Mouse (Mus musculus) inflammation-experienced regulatory T-cells, adult 6 months (primary cell): ENCODE data around the gene Acaa1a. TPM values are rescaled to one million over a fixed set of nuclear protein-coding genes. Genes with fewer than 3 reads are reported as not detected.

Source experiments
- ATAC-seq: one replicate; pipeline ENCODE4 v1.8.0; 2017
- polyA plus RNA-seq, 3 experiments: library from polyadenylated mRNA; unstranded; fragments of 100-300 nt; shearing (Covaris generic); gene quantifications; one replicate each; pipeline ENCODE4 v1.2.1; 2017

Acaa1a gene
- polyA plus RNA-seq, result 10 to 100 TPM; 41.3 to 46.9 (median 41.3) TPM

DNA sequence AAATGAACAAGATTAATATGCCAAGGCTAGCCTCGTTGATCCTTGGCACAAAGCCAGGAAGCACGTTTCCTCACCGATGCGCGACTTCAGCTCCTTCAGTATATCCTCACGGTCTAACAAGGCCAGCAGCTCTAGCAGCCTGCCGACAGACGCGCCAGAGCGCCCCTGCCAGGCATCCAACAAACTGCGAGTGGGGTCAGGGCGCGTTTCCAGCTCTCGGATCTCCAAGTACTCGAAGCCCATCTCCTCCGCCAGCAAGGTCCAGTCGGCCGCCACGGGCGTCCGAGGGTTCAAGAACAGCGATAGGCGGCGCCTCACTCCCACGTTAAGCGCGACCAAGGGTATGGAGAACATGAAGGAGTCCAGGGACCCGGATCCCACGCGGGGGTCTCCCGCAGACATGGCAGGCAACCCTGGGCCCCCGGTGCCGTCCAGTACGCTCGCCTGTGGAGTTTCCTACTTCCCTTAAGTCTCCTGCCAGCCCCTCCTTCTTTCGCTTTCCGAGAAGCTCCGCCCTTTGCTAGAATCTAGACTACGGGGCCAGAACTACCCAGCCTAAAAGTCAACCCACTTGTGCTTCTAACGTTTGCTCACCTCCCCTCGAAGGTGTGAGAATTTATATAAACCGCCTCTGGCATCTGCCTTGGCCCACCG, at the start of gene Acaa1a:
Gene Acaa1a (plus strand): TSS at position 119 of the 654 bp plus-strand sequence.
- peak; percentile 49 for ATAC-seq

DNA sequence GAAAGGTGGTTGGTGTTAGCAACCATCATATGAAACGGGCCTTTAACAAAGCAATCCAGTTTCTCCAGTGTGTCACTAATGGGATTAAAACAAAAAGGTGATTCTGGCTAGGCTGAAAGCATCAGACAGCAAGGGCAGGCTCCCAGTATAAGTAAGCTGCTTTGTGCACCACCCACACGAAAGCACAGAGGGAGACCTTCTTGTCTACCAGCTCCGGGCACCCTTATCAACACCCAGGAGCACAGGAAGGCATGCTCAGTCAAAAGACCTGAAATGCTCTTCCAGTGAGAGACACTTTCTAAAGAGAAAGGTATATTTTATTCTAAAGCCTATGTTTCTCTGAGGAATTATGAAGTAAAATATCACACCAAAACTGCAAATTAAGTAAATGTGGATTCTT, 48.7 kb upstream of the Acaa1a start:
- ATAC-seq, result no peak

DNA sequence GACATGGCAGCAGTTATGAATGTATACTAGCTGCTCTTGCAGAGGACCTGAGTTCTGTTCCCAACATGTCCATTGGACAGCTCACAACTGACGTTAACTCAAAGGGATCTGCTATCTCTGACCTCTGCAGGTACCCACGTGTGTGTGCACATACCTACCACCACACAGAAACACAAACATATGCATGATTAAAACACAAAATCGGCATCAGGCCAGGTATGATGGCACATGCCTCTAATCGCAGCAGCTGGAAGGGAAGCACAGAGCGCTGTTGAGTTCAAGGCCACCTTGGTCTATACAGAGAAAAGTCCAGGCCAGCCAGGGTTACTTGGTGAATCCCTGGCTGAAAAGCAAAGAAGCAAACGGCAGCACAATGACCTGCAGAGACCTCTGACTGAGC, 41.8 kb upstream of the Acaa1a start:
- ATAC-seq, result no peak

DNA sequence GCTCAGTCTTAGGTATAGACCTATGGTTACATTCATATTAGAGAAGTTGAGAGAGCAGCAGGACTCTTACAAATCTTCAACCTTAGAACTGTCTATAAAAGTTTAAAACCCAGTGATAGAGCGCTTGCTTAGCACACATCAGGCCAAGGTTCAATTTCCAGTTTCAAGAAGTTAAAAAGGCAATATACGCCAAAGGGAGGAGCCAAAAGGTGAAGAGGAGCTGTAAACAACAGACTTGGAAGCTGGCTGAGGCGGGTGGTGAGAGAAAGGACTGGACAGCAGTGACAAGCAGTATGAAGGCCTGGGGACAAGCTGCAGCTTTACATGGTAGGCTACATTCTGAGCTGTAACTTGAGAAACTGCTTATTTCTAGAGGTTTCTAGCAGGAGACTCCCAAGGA, 40.9 kb upstream of the Acaa1a start:
- no peak for ATAC-seq

DNA sequence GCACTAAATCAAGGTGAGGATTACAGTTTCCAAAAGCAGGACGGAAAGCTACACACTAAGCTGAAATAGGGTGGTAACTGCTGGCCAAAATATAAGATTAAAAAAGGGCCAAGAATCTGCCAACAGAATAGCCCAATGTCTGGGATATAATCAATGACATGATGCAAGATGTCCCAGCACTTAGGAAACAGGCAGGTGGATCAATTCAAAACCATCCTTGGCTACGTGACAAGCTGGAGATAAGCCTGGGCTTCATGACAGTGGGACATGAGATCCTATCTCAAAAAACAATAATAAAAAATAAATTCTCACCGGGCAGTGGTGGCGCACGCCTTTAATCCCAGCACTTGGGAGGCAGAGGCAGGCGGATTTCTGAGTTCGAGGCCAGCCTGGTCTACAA, 33.6 kb upstream of the Acaa1a start:
- no peak for ATAC-seq

DNA sequence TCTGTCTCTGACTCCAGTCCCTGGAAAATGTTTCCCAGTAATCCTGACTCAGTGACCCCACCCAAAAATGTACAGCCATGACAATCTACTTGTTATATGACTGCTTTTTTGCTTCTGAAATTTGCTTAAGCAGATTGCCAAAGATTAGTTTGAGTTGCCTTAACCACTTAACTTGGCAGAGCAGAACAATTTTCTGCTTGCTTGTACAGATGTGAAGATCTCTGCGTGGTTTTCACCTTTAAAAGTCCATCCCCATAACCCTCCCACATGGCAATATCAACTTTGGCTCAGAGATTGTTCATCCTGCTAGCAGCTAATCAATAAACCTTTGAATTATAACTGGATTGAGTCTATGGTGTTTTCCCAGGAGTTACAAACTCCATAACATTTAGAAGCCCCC, 30.4 kb upstream of the Acaa1a start:
- no peak for ATAC-seq

GRCm38 (mm10) chr9:119313096-119313495, 26.4 kb upstream of the Acaa1a start:
- ATAC-seq, result no peak

GRCm38 (mm10) chr9:119318891-119319290, 20.6 kb upstream of the Acaa1a start:
- ATAC-seq, result no peak

GRCm38 (mm10) chr9:119320446-119320845, 19.0 kb upstream of the Acaa1a start:
- ATAC-seq, result no peak

DNA sequence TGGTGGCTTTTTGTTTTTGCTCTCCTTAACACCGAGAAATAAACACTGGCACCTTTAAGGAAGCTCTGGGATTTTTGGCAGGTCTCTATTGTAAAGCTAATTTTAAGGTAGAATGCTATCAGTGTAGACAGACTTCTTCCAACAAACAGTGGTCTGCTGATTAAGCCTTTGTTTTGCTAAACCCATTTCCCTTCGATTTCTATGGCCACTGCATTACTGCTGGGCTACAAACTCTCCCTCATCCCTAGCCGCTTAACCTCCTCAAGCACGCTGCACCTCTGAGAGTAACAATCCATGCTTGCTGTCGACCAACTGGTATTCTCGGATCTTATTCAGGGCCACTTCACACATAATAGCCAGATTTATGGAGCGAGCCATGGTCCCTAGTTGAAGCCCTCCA, 18.5 kb upstream of the Acaa1a start:
- no peak for ATAC-seq

DNA sequence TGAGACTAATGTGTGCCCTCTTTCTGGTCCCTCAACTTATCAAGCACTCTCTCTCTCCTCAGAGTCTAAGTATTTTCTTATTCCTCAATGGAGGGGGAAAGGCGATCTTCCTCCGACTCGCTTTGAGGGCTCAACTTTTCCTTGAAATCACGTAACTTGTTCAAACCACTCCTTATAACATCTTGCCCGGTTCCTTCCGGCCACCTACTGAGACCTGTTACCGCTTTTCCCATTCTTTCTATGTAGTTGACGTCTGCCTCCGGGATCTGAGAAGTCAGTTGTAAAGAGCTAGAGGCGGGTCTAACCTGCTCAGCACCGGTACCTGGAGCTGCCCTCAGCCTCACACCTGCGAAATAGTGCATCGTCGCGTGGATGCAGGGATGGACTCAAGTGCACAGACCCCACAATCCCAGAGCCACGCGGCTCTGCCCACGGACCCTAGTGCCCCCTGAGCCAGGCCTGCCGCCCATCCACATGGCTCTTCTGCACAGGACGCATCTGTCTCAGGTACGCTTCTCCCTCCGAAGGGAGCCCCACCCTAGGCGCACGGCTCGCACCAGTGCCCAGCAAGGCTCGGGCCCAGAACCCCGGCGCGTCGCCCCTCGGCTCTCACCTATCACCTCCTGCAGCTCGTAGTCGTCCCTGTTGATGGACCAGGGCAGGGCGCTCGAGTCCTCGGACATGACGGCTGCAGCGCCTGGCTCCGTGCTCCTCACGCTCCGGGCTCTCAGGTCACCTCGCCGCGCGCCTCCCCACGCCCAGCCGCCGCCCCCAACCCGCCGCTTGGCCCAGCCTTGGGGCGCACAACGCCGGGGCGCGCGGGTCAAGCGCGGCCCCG, 17.9 kb upstream of the Acaa1a start:
- ATAC-seq, result peak; percentile 0

GRCm38 (mm10) chr9:119322289-119323259, 16.9 kb upstream of the Acaa1a start, which contains the start of gene Oxsr1:
Gene Oxsr1 (minus strand): TSS chr9:119322427.
- ATAC-seq, result peak; percentile 93

DNA sequence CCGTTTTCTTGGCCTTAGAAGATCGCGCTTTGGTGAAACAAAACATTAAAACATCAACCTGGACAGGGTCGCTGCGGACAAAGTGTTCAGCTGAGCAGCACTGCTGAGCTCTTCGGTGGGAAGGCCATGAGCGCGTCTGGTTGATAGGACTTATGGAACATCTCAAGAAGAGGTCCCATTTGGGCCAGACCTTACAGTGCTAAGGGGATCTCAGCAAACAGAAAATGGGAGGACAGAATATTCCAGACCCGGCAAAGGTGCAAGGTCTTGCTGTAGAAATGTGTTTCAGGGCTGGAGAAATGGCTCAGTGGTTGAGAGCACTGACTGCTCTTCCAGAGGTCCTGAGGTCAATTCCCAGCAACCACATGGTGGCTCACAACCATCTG, 16.2 kb upstream of the Acaa1a start:
- ATAC-seq, result no peak

GRCm38 (mm10) chr9:119324130-119324529, 15.3 kb upstream of the Acaa1a start:
- no peak for ATAC-seq

DNA sequence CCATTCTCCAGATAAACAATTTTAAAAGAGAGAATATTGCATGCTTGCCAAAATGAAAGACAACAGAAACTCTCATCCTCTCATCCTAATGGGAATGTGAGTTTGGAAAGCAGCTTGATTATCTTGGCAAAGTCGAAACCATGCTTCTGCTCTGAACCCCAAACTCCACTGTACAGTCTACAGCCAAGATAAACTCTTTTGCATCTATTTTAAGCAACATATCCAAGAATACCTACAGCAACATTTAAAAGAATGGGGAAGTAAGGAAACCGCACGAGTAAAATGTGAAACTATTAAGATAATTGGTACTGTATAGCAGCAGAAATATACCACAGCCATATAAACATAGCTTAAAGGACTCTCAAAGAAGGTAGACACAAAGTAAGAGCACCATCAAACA, 11.0 kb upstream of the Acaa1a start:
- ATAC-seq, result no peak

DNA sequence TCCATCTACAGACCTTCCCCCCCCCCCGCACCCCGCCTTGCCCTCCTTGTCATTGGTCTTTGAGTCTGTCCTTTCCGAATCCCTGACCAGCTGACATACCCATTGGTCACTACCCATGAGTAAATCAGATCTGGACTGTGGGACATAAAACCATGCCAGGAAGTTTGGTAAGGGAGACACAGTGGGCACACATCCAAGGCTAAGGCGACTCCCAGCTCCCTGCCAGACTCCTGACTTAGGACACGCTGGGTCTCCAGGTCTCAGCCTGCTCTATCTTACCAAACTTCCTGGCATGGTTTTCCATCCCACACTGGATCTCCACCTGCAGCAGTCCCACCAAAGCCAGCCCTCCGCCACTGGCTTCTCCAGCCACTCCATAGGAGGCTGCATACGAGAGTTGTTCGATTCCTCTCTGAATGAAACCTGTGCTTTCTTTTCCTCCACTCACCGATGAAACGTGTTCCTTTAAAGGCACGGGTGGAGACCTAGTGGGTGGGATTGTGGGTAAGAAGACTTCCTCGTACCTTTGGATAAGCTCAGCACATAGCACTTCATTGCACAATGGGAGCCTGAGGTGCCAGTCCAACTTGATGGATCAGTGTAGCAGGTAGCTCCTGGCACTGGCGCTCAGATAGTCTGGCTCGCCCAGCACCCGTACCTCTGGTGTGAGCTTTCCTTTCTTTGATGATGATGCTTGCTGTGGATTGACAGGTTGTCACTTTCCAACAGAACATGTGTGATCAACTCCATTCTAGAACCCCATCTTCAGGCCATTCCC, 9.1 kb upstream of the Acaa1a start:
- no peak for ATAC-seq

- ATAC-seq, result peak; percentile 72
Measured at GRCm38 (mm10) chr9:119334324-119334723, 5.2 kb upstream of the Acaa1a start.

- ATAC-seq, result no peak
Measured at GRCm38 (mm10) chr9:119334834-119335233, 4.6 kb upstream of the Acaa1a start.

- no peak for ATAC-seq
Measured at GRCm38 (mm10) chr9:119335571-119335970, 3.9 kb upstream of the Acaa1a start.

DNA sequence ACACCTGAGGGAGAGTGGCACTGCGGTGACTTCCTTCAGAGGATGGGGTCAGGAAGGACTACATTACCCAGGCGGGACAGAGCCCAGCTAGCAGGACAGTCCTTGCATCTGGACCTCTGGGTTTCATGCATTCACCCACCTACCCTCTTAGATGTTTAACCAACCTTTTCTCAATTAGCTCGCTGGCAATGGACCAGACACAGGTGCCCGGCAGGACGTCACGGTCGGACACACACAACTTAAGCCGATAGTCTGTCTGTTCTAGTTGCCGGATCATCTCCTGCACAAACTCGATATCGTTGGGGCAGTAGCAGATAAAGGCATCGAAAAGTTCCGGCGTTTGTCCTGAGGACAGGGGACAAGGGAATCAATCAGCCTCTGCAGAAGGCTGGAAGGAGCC, 1.6 kb upstream of the Acaa1a start:
- ATAC-seq, result no peak

DNA sequence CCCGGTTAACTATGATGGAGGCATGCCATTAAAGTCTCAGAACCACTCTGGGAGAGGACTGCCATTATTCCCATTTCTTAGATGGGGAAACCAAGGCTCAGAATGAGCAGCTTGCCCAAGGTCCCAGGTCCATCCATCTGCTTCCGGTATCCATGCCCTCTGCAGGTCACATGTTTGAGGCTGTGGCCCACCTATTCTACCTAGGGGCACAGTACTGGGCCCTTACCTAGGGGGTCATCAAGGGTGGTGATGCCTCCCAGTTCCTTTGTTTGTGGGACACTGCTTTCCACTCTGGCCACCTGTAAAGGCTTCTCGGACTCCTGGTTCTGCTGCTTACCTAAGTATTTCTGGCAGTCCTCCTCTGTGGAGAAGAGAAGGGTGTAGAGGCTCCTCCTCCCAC, 1.1 kb upstream of the Acaa1a start:
- no peak for ATAC-seq

GRCm38 (mm10) chr9:119339106-119339505, 370 bp upstream of the Acaa1a start:
- no peak for ATAC-seq
